Mouse (Mus musculus): ENCODE results near the gene Cenpa. TPM values are rescaled to one million over a fixed set of nuclear protein-coding genes. Genes with fewer than 3 reads are reported as not detected.
A peak's percentile ranks its signal among the peaks of the same experiment; 100 is the strongest.
"Not testable (repeated sequence)": the region's sequence is repeated elsewhere in the genome, so short reads cannot be mapped to it uniquely, and the experiment has no call there.

Gene Cenpa
- polyA plus RNA-seq, 1 experiment from 2014 or later: 439 TPM

- no peak overlapping the region for H3K4me3 ChIP-seq (replicated peaks)
- H3K27me3 ChIP-seq: no peaks in the 10 kb centered on the region
- WGBS: 86% methylated on average over 5 of the region's 5 CpGs
- H3K4me1 ChIP-seq (replicated peaks): no peaks in the 10 kb centered on the region
- H3K27ac ChIP-seq: no peak overlapping the region
- H3K9ac ChIP-seq (replicated peaks): no peak overlapping the region
- ATAC-seq (ENCODE audit: insufficient number of reproducible peaks, insufficient read depth, low FRiP score, low TSS enrichment, low read depth): no peak
- no peaks in the 10 kb centered on the region for H3K9me3 ChIP-seq
- H3K36me3 ChIP-seq: peaks cover 27% of the 10 kb centered on the region
- no peak overlapping the region for H3K4me2 ChIP-seq
Observed at GRCm38 (mm10) chr5:30679593-30679992, 13.0 kb downstream of the Cenpa start.

GRCm38 (mm10) chr5:30681970-30682369, 15.4 kb downstream of the Cenpa start:
- no peak overlapping the region for H3K27ac ChIP-seq
- no peak for ATAC-seq (ENCODE audit: insufficient number of reproducible peaks, insufficient read depth, low FRiP score, low TSS enrichment, low read depth)
- no peak overlapping the region for H3K4me3 ChIP-seq (replicated peaks)
- H3K27me3 ChIP-seq: no peaks in the 10 kb centered on the region
- no peak overlapping the region for H3K4me2 ChIP-seq
- H3K9ac ChIP-seq (replicated peaks): no peak overlapping the region
- H3K9me3 ChIP-seq: no peaks in the 10 kb centered on the region
- no peaks in the 10 kb centered on the region for H3K4me1 ChIP-seq (replicated peaks)
- 87% methylated on average over 5 of the region's 5 CpGs for WGBS
- peaks cover 4% of the 10 kb centered on the region; the same call in 1 of the 2 replicates for H3K36me3 ChIP-seq

- no peak overlapping the region for H3K4me3 ChIP-seq (replicated peaks)
- H3K9ac ChIP-seq (replicated peaks): no peak overlapping the region
- no peak overlapping the region for H3K27ac ChIP-seq
- no peak for ATAC-seq (ENCODE audit: insufficient number of reproducible peaks, insufficient read depth, low FRiP score, low TSS enrichment, low read depth)
- H3K9me3 ChIP-seq: no peaks in the 10 kb centered on the region
- no peaks in the 10 kb centered on the region for H3K27me3 ChIP-seq
- H3K4me1 ChIP-seq (replicated peaks): no peaks in the 10 kb centered on the region
- no peak overlapping the region for H3K4me2 ChIP-seq
- H3K36me3 ChIP-seq: no peaks in the 10 kb centered on the region
Observed at GRCm38 (mm10) chr5:30682967-30683600, 16.5 kb downstream of the Cenpa start.

- H3K9ac ChIP-seq (replicated peaks): no peak overlapping the region
- no peak for ATAC-seq (ENCODE audit: insufficient number of reproducible peaks, insufficient read depth, low FRiP score, low TSS enrichment, low read depth)
- H3K36me3 ChIP-seq: no peaks in the 10 kb centered on the region
- no peaks in the 10 kb centered on the region for H3K4me1 ChIP-seq (replicated peaks)
- WGBS: 73% methylated on average over 3 of the region's 3 CpGs
- no peak overlapping the region for H3K27ac ChIP-seq
- no peaks in the 10 kb centered on the region for H3K9me3 ChIP-seq
- H3K4me2 ChIP-seq: no peak overlapping the region
- no peaks in the 10 kb centered on the region for H3K27me3 ChIP-seq
- H3K4me3 ChIP-seq (replicated peaks): no peak overlapping the region
Observed at GRCm38 (mm10) chr5:30683993-30684392, 17.4 kb downstream of the Cenpa start.

GRCm38 (mm10) chr5:30686781-30687180, 20.2 kb downstream of the Cenpa start:
- no peaks in the 10 kb centered on the region for H3K27me3 ChIP-seq
- WGBS: 67% methylated on average over 3 of the region's 3 CpGs
- ATAC-seq (ENCODE audit: insufficient number of reproducible peaks, insufficient read depth, low FRiP score, low TSS enrichment, low read depth): no peak

GRCm38 (mm10) chr5:30700361-30701000, 33.9 kb downstream of the Cenpa start:
- no peak overlapping the region for H3K4me2 ChIP-seq
- no peak for ATAC-seq (ENCODE audit: insufficient number of reproducible peaks, insufficient read depth, low FRiP score, low TSS enrichment, low read depth)
- H3K9me3 ChIP-seq: no peaks in the 10 kb centered on the region
- H3K9ac ChIP-seq (replicated peaks): no peak overlapping the region
- WGBS: 77% methylated on average over 8 of the region's 8 CpGs
- H3K4me3 ChIP-seq (replicated peaks): no peak overlapping the region
- H3K4me1 ChIP-seq (replicated peaks): no peaks in the 10 kb centered on the region
- no peaks in the 10 kb centered on the region for H3K36me3 ChIP-seq
- no peaks in the 10 kb centered on the region for H3K27me3 ChIP-seq
- no peak overlapping the region for H3K27ac ChIP-seq

More at GRCm38 (mm10) chr5:30686781-30687180, 20.2 kb downstream of the Cenpa start:
- H3K27ac ChIP-seq: no peak overlapping the region
- no peak overlapping the region for H3K4me2 ChIP-seq
- H3K4me1 ChIP-seq (replicated peaks): no peaks in the 10 kb centered on the region
- no peak overlapping the region for H3K9ac ChIP-seq (replicated peaks)
- H3K4me3 ChIP-seq (replicated peaks): no peak overlapping the region
- H3K36me3 ChIP-seq: no peaks in the 10 kb centered on the region
- no peaks in the 10 kb centered on the region for H3K9me3 ChIP-seq

GRCm38 (mm10) chr5:30701373-30701772, 34.8 kb downstream of the Cenpa start:
- H3K4me3 ChIP-seq (replicated peaks); H3K36me3 ChIP-seq; H3K4me2 ChIP-seq; H3K27me3 ChIP-seq; H3K27ac ChIP-seq; H3K9me3 ChIP-seq; ATAC-seq (ENCODE audit: insufficient number of reproducible peaks, insufficient read depth, low FRiP score, low TSS enrichment, low read depth); H3K9ac ChIP-seq (replicated peaks); H3K4me1 ChIP-seq (replicated peaks): not testable (repeated sequence)
- WGBS: 54% methylated on average over 4 of the region's 4 CpGs

GRCm38 (mm10) chr5:30701866-30702265, 35.3 kb downstream of the Cenpa start:
- no peak overlapping the region for H3K9ac ChIP-seq (replicated peaks)
- WGBS: 90% methylated on average over 3 of the region's 3 CpGs
- H3K27ac ChIP-seq: no peak overlapping the region
- H3K36me3 ChIP-seq: no peaks in the 10 kb centered on the region
- H3K4me2 ChIP-seq: no peak overlapping the region
- H3K27me3 ChIP-seq: peaks cover 1% of the 10 kb centered on the region
- H3K4me1 ChIP-seq (replicated peaks): no peaks in the 10 kb centered on the region
- no peak overlapping the region for H3K4me3 ChIP-seq (replicated peaks)
- ATAC-seq (ENCODE audit: insufficient number of reproducible peaks, insufficient read depth, low FRiP score, low TSS enrichment, low read depth): no peak
- H3K9me3 ChIP-seq: no peaks in the 10 kb centered on the region

- ATAC-seq (ENCODE audit: insufficient number of reproducible peaks, insufficient read depth, low FRiP score, low TSS enrichment, low read depth): no peak
- no peak overlapping the region for H3K4me3 ChIP-seq (replicated peaks)
- H3K9ac ChIP-seq (replicated peaks): no peak overlapping the region
- H3K36me3 ChIP-seq: no peaks in the 10 kb centered on the region
- H3K4me1 ChIP-seq (replicated peaks): peaks cover 20% of the 10 kb centered on the region
- H3K27me3 ChIP-seq: peaks cover 63% of the 10 kb centered on the region
- no peaks in the 10 kb centered on the region for H3K9me3 ChIP-seq
- H3K27ac ChIP-seq: no peak overlapping the region
- WGBS: 13% methylated on average over 13 of the region's 13 CpGs
- no peak overlapping the region for H3K4me2 ChIP-seq
Observed at GRCm38 (mm10) chr5:30709744-30710383, 43.3 kb downstream of the Cenpa start.

GRCm38 (mm10) chr5:30710486-30710885, 43.9 kb downstream of the Cenpa start:
- H3K4me2 ChIP-seq: peak overlapping the region; percentile 88; the same call in 1 of the 2 replicates
- H3K36me3 ChIP-seq: no peaks in the 10 kb centered on the region
- no peak overlapping the region for H3K9ac ChIP-seq (replicated peaks)
- peaks cover 70% of the 10 kb centered on the region for H3K27me3 ChIP-seq
- peaks cover 20% of the 10 kb centered on the region for H3K4me1 ChIP-seq (replicated peaks)
- no peak overlapping the region for H3K27ac ChIP-seq
- H3K4me3 ChIP-seq (replicated peaks): peak overlapping the region; percentile 58; the same call in 1 of the 2 replicates
- no peak for ATAC-seq (ENCODE audit: insufficient number of reproducible peaks, insufficient read depth, low FRiP score, low TSS enrichment, low read depth)
- H3K9me3 ChIP-seq: no peaks in the 10 kb centered on the region
- 29% methylated on average over 8 of the region's 8 CpGs for whole genome bisulfite sequencing

- no peaks in the 10 kb centered on the region for H3K9me3 ChIP-seq
- H3K4me1 ChIP-seq (replicated peaks): peaks cover 20% of the 10 kb centered on the region
- peak within 1 kb of the TSS; percentile 58 for H3K4me3 ChIP-seq (replicated peaks)
- ATAC-seq (ENCODE audit: insufficient number of reproducible peaks, insufficient read depth, low FRiP score, low TSS enrichment, low read depth): peak; percentile 77
- H3K4me2 ChIP-seq: peak within 1 kb of the TSS; percentile 88
- no peak within 1 kb of the TSS for H3K27ac ChIP-seq
- H3K27me3 ChIP-seq: peaks cover 75% of the 10 kb centered on the region
- H3K9ac ChIP-seq (replicated peaks): peak within 1 kb of the TSS; percentile 58
- WGBS: 1% methylated on average over 71 of the region's 71 CpGs
- H3K36me3 ChIP-seq: no peaks in the 10 kb centered on the region
Observed at GRCm38 (mm10) chr5:30711147-30712001, 44.8 kb downstream of the Cenpa start, which contains the start of gene Dpysl5. Gene Dpysl5 (plus strand): TSS chr5:30711564.

Data from limb, embryonic 12.5 days (tissue).